Mouse (Mus musculus) right cerebral cortex, postnatal 14 days (tissue): ENCODE measurements around the gene Olfr934.

Experiments used
- DNase-seq: peaks from one replicate; pipeline ENCODE4 v3.0.0; 2022

The Olfr934 gene

DNA sequence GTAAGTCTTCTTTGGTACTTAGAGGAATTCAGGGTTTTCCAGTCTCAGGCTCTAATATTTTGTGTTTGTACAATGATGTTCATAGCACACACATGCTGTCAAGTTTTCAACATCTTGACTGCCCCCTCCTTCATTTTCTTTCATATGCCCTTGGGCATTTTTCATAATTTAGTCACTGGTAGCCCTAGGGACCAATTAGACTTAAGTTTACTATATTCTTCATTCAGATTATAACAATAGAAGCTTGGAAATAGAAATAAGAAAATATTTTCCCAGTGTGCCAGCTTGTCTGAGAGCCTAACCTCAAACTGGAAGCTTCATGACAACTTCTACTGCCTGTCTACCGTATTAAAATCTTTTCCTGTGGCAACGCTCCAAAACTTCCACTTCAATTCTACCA lies at the start of gene Olfr934:
Gene Olfr934, minus strand, starts transcription at position 101 of the 400 bp plus-strand sequence.
- DNase-seq, result no peak

DNA sequence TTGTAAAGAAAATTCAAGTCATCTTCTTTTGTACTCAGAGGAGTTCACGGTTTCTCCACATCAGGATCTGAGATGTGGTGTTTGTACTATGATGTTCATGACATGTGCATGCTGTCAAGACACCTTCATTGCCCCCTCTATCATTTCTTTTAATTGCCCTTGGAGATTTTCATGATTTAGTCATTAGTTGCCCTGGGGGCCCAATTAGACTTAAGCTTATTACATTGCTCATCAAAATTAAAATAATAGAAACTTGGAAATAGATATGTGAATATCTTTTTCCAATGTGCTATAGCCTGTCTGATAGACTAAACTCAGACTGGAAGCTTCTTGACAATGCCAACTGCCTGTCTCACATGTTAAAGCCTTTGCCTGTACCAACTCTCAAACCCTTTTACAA lies 35.2 kb upstream of the Olfr934 start, which contains the start of gene Olfr146:
Gene Olfr146, minus strand, starts transcription at position 101 of the 400 bp plus-strand sequence.
- DNase-seq, result no peak

DNA sequence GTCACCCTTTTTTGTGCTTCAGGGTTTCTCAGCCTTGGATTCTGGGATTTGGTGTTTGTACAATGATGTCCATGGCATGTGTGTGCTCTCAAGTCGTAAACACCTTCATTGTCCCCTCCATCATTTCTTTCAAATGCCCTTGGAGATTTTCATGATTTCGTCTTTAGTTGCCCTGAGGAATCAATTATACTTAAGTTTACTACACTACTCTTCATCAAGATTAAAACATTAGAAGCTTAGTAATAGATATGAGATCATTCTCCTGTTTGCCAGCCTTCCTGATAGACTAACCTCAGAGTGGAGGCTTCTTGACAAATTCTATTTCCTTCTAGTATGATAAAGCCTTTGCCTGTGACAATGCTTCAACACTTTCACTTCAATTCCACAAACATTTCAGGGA lies 11.5 kb upstream of the Olfr934 start, which contains the start of gene Olfr935:
Gene Olfr935, minus strand, starts transcription at position 101 of the 400 bp plus-strand sequence.
- DNase-seq, result no peak

DNA sequence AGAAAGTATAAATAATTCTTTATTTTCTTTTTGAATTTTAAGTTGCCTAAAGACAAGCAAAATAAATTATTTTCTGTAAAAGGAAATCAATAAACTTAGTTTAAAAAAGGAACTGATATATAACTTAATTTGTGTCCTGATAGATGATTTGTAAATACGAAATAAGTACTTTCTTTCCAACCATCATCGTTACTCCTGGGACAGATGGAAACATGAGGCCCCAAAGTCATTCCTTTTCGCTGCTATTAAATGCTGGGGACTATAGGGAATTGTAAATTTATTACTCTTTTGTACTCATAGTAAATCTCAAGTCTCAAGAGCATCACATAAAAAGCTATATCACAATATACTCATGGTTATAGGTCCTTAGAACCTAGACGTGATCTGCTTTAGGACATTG lies 16.1 kb downstream of the Olfr934 start, which contains the start of gene Olfr933:
Gene Olfr933, plus strand, starts transcription at position 301 of the 400 bp plus-strand sequence.
- no peak for DNase-seq

DNA sequence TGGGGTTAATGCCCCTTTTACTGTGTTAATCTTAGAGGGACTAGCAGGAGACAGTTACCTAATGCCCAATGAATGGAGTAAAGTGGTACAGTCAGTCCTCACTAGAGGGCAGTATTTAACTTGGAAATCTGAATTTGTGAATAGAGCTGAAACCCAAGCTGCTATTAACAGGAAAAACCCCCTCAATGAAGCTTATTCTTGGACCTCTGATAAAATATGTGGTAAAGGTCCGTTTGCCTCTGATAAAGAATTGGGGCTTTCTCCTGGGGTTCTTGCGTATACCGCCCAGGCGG lies 34.0 kb downstream of the Olfr934 start:
- DNase-seq, result no peak

DNA sequence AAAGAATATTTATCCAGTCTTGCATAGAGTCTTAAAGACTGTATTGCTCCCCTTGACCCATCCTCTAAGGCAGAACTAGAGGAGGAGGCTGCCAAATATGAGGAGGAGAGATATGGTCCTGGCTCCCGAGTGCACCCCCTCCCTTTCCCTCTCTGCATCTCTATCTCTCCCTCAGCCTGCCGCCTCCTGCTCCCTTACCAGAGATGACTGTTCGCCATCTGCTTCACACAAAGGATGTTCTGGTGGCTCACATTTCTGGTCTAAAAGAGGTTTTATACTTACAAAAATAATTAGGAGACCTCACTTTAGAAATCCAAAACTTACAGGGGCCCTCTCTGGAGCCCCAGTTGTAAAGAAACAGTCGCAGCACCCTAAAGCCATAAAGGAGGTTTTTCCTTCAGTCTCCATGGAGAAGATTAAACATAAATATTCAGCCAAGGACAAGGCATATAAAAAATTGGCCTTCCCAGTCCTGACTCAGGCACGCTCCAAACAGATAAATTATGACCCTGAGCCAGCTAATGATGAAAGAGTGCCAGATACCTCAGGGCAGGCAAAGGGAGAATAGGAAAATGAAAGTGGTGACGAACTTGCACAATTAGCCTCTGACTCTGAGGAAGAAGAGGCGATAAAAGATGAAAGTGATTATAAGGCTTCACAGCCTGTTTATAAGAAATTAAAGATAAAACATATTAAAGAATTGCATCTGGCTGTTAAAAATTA lies 34.6 kb downstream of the Olfr934 start:
- DNase-seq, result no peak
